Mouse (Mus musculus) activated CD4-positive, CD25-positive, alpha-beta regulatory T cell, adult 9 weeks (primary cell): ENCODE results near the gene Olfr1158. TPM values are rescaled to one million over a fixed set of nuclear protein-coding genes. Genes with fewer than 3 reads are reported as not detected.

Experiments used
- polyA plus RNA-seq: library from polyadenylated mRNA; unstranded; fragments of 100-300 nt; shearing (Covaris generic); gene quantifications from one replicate; pipeline ENCODE4 v1.2.1, GENCODE M21; 2017

Gene Olfr1158
- polyA plus RNA-seq, result not detected

DNA sequence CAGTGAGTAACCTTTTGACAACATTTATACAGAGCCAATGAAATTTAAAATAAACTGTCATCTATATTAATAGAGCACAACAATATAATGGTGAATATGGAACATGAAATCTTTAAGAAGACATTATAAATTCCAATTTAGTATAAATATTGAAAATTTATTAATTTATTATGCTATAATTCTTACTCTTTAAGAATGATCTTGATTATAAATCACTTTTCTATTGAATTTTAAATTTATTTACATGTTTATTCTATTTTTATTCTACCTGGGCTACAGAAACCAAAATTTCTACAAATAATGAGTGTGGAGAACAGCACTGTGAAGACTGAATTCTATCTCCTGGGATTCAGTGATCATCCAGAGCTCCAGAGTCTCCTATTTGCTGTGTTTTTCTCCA is at the start of gene Olfr1158:
Gene Olfr1158, plus strand, starts transcription at position 301 of the 400 bp plus-strand sequence.

GRCm38 (mm10) chr2:87945037-87945436 is 44.9 kb upstream of the Olfr1158 start, which contains the start of gene Olfr1155:
Gene Olfr1155, minus strand, starts transcription at chr2:87945137.

DNA sequence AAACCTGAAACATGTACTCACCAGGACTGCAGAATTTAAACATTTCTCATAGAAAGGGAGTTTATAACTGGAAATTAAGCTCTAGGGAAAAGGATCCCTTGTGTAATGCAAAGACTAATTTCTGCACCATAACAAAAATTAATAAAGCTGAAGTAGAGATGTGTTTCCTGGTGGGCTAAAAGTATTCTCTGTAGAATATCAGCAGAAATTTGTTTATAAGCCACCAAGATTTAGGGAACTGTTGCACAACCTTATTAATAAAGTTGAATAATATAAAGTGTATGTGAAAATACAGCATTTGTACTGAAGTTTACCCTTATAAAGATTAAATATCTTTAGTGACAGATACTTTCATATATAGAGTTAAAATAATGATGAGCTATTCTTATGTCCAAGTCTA is 36.9 kb upstream of the Olfr1158 start, which contains the start of gene Olfr1156:
Gene Olfr1156, minus strand, starts transcription at position 101 of the 400 bp plus-strand sequence.

DNA sequence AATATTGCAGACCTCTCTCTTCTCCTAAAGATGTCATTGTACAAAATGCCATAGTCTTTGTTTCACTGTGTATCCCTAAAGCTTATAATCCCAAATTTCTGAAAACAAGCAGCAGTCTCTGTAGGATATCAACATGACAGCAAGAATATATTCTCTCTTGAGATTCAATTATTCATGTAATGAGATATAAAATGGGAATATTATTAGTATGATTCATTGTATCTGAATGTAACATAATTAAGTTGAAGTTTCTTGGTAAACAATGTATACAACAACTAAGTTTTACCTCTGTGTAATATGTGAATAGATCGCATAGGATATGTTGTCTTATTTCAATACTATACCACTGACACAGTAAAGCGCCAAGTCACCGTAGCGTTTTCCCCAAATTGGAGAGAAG is 21.7 kb upstream of the Olfr1158 start, which contains the start of gene Olfr1157:
Gene Olfr1157, minus strand, starts transcription at position 101 of the 400 bp plus-strand sequence.

DNA sequence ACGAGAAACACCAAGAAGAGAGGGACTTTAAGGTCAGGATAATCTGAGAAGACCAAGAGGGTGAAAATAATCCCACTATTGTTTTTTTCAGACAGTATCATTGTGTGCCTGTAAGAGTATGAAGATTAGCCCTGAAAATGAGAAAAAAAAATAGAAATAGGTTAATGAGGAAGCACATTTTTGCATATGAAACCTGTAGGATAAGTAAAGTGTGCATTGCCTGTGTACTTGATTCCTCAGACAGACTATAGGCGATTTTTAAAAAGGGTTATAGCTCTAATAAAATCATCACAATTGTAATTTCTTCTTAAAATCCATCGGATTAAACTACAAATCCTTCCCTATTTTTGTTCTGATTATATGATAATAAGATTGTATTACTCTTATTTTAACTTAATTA is 15.3 kb upstream of the Olfr1158 start, which contains the start of gene Olfr74:
Gene Olfr74, minus strand, starts transcription at position 101 of the 400 bp plus-strand sequence.

DNA sequence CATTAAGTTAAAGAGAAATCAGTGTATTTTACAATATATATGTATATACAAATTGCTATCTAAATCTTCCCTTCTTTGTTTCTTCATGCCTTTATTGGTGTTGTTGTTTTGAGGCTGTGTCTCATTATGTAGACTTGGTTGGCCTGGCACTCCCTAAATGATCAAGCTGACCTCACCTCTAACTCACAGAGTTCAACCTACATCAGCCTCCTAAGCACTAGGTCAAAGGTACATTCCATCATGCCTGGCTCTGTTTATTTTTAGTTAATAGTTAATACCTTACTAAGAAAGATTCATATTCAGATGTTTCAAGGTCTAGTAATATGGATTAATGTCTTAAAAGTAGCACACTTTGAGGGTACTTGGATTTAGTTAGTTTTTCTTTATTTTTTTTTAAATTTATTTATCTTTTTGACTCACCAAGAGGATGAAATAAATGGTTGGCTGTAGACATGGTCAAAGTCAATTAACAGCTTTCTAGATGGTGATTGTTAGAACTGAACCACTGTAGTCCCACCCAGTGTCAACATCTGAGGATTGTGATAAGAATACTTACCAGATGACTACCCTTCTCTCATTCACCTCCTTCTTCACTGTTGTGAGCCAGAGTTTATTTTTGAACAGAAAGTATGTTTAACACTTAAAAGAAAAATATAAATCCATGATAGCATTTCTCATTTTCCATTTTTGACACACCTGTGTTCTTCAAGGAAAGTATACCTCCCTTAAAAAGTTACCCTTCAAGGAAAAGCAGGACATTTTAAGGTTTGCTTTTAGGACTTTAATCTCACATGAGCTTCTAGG is 17.8 kb downstream of the Olfr1158 start, which contains the start of gene Olfr1160:
Gene Olfr1160, minus strand, starts transcription at position 754 of the 804 bp plus-strand sequence.

DNA sequence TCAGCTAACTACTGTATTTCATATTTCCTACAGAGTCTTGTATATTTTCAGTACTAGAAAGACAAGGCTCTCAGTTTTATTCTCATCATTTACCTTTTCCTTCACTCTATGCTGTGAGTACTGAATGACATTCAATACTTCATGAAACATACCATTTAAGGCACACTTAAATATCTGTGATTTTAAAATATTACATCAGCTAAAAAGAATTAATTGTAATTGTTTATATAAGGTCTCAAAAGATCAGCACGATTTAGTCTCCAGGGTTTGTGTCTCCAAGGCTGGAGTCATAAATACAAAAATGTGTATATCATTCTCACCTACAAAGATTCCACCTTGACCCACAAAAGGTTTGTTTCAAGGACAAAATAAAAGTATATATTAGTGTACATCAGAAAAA is 32.6 kb downstream of the Olfr1158 start, which contains the start of gene Olfr1161:
Gene Olfr1161, plus strand, starts transcription at position 301 of the 400 bp plus-strand sequence.

GRCm38 (mm10) chr2:88037599-88037998 is 47.7 kb downstream of the Olfr1158 start, which contains the start of gene Olfr73:
Gene Olfr73, minus strand, starts transcription at chr2:88037699.

Other genes starting within 250 kb of the Olfr1158 start
- not detected for gene Olfr1140, start 246.4 kb upstream of the Olfr1158 start, polyA plus RNA-seq
- not detected for gene Olfr1141, start 236.1 kb upstream of the Olfr1158 start, polyA plus RNA-seq
- not detected for gene Olfr152, start 210.6 kb upstream of the Olfr1158 start, polyA plus RNA-seq
- not detected for gene Olfr1143, start 189.5 kb upstream of the Olfr1158 start, polyA plus RNA-seq
- not detected for gene Olfr1145, start 180.3 kb upstream of the Olfr1158 start, polyA plus RNA-seq
- gene Olfr1148, start 159.6 kb upstream of the Olfr1158 start, polyA plus RNA-seq, result not detected
- not detected for gene Olfr1150-ps1, start 146.1 kb upstream of the Olfr1158 start, polyA plus RNA-seq
- not detected for gene Olfr1151, start 134.3 kb upstream of the Olfr1158 start, polyA plus RNA-seq
- gene Olfr1152, start 123.6 kb upstream of the Olfr1158 start, polyA plus RNA-seq, result not detected
- not detected for gene Olfr1153, start 95.2 kb upstream of the Olfr1158 start, polyA plus RNA-seq
- not detected for gene Olfr1154, start 84.9 kb upstream of the Olfr1158 start, polyA plus RNA-seq
- gene Olfr1155, start 45.0 kb upstream of the Olfr1158 start, polyA plus RNA-seq, result not detected
- gene Olfr1156, start 37.0 kb upstream of the Olfr1158 start, polyA plus RNA-seq, result 0.20 TPM
- not detected for gene Olfr1157, start 21.8 kb upstream of the Olfr1158 start, polyA plus RNA-seq
- not detected for gene Olfr74, start 15.4 kb upstream of the Olfr1158 start, polyA plus RNA-seq
- not detected for gene Olfr1160, start 18.2 kb downstream of the Olfr1158 start, polyA plus RNA-seq
- gene Olfr1161, start 32.7 kb downstream of the Olfr1158 start, polyA plus RNA-seq, result not detected
- not detected for gene Olfr73, start 47.6 kb downstream of the Olfr1158 start, polyA plus RNA-seq
- not detected for gene Olfr1162, start 61.0 kb downstream of the Olfr1158 start, polyA plus RNA-seq
- gene Olfr1163, start 81.7 kb downstream of the Olfr1158 start, polyA plus RNA-seq, result not detected
- gene Olfr1164, start 103.9 kb downstream of the Olfr1158 start, polyA plus RNA-seq, result not detected
- gene Olfr1166, start 138.2 kb downstream of the Olfr1158 start, polyA plus RNA-seq, result not detected
- not detected for gene Olfr1167, start 165.1 kb downstream of the Olfr1158 start, polyA plus RNA-seq
- not detected for gene Olfr1168, start 191.8 kb downstream of the Olfr1158 start, polyA plus RNA-seq
- not detected for gene Olfr1170, start 238.2 kb downstream of the Olfr1158 start, polyA plus RNA-seq